Mouse (Mus musculus): ENCODE data around the gene Fry. TPM values are rescaled to one million over a fixed set of nuclear protein-coding genes. Genes with fewer than 3 reads are reported as not detected.

Fry gene
- total RNA-seq, 4 experiments from 2014 or later: 116 to 137 (median 123) TPM

- DNase-seq (ENCODE audit: low spot score): no peak
Measured at GRCm38 (mm10) chr5:150272173-150272572, 153.7 kb downstream of the Fry start.

DNA sequence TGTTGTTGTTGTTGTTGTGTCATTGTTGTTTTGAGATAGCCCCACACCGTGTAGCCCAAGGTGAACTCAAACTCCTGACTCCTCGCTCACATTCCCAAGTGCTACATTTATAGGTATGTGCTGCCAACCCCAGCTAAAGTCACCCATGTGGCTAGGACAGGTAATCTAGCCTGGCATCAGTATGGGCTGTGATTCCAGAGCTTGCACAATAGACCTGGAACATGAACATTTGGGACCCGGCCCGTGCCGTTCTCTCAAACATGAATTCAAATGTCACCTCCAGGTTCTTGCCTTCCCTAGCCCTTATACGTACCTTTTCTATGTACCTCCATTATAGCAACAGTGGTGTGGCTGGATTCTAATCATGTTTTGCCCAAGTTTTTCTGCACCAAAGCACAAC lies 156.9 kb downstream of the Fry start:
- no peak for DNase-seq (ENCODE audit: low spot score)

- DNase-seq (ENCODE audit: low spot score): peak; percentile 44
Measured at GRCm38 (mm10) chr5:150276611-150277010, 158.2 kb downstream of the Fry start.

GRCm38 (mm10) chr5:150279387-150279786 lies 160.9 kb downstream of the Fry start:
- DNase-seq (ENCODE audit: low spot score): no peak

DNA sequence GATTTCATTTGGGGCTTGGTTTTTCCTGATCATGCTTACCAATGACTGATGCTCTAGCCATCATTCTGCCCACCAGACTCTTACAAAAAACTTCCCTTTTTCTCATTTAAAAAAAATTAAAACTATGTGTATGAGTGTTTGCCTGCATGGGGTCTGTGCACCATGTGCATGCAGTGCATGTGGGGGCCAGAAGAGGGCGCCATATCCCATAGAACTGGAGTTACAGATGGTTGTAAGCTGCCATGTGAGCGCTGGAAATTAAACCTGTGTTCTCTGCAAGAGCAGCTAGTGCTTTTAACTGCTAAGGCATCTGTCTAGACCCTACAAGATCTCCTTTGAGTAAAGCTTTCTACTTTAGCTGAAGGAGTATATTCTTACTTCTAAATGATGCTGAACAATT lies 162.6 kb downstream of the Fry start:
- no peak for DNase-seq (ENCODE audit: low spot score)

- DNase-seq (ENCODE audit: low spot score): no peak
Measured at GRCm38 (mm10) chr5:150282091-150282490, 163.6 kb downstream of the Fry start.

GRCm38 (mm10) chr5:150287949-150288348 lies 169.5 kb downstream of the Fry start:
- no peak for DNase-seq (ENCODE audit: low spot score)

DNA sequence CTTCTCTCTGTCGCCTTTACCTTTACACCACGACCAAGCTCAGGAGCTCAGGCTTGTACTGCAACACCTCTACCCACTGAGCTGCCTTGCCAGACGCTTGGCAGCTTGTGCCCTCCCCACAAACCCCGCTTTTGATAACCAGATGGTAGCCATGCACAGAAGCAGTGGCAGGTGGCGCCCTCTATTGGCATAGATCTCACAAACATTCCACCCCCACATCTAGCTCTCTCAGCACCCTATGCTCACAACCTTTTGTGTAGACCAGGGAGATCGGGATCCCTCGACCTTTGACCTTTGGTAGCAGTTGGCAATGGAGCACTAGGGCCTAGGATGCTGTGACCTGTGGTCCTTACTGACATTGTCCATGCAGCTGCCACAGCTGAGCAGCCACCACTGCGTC lies 171.2 kb downstream of the Fry start:
- DNase-seq (ENCODE audit: low spot score): no peak

DNA sequence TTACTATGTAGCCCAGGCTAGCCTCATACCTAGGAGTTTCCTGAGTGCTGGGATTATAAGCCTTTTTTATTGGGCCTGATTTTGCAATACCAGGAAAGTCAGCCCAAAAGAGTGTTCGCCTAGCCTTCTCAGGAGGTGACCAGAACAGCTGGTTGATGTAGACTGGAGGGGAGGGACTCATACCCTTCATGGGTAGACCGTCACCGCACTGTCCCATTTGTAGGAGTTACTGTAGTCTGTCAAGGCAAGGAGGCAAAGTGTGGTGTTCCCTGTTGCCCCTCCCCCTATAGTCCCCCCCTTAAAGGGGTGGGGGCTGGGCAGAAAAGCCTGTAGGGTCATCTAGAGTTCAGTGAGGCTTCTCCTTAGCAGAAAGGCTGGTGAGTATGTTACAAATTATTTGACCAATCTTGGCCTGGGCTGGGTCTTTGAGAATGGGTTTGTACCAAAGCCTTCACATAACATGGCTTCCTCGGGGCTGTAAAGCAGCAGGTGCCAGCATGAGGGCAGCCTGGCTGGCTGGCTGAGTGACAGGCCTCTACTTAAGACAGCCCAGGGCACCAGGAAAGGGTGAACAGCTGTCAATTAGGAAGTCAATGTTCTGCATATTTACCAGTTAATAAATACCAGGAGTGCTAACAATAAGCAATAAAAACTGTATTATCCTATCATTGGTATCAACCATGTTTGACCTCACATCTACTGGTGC lies 172.2 kb downstream of the Fry start:
- DNase-seq (ENCODE audit: low spot score): no peak

DNA sequence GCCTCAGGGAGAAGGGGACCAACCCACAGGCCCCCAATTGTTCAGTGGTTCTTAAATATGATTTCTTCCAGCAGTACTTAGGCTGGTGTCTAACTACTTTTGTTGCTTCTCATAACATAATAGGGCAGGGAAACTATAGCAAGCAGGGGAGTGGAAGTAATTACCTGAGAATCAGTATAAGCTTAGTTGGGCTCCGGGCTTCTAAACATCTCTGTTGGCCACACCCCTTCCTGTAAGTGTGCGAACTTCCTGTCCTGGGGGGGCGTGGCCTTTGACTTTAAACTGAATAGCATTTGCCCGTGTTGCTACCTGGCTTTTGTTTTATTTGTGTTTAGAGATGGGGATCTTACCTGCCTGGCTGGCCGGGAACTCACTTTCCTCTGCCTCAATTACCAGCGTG lies 172.8 kb downstream of the Fry start:
- DNase-seq (ENCODE audit: low spot score): no peak

DNA sequence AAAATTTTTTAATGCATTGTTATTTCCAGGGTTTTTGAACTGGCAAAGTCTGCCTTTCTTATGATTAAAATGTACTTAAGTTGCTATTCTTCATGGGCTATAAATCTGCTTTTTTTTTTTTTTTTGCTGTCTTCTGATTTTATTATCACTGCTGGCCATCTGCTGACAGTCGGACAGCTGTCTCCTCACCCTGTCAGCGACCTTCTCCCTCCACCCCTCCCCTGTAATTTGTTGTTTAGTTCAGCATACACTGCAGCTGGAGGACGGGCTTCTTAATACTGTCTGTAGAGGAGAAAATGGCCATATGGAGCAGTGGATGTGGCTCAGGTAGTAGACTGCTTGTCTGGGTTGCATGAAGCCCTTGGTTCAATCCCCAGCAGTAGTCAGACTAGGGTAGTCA lies 173.7 kb downstream of the Fry start:
- no peak for DNase-seq (ENCODE audit: low spot score)

DNA sequence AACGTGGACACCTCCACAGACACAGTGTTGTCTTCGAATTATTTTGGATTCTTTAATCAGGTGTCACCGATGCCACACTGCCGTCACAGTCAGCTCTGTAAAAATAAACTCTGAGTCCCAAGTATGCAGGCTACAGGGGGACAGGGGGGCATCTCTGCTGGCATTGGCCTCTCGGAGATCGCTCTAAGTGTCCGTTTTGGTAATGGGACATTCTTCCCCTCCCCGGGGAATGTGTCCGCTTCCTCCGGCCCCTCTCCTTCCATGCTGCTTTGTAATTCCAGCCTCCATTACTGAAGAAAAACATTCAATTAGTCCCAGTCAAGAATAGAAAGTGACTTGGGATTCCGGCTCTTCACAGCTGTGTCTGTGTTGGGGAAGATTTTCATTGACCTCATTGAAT lies 175.9 kb downstream of the Fry start:
- peak; percentile 30 for DNase-seq (ENCODE audit: low spot score)

DNA sequence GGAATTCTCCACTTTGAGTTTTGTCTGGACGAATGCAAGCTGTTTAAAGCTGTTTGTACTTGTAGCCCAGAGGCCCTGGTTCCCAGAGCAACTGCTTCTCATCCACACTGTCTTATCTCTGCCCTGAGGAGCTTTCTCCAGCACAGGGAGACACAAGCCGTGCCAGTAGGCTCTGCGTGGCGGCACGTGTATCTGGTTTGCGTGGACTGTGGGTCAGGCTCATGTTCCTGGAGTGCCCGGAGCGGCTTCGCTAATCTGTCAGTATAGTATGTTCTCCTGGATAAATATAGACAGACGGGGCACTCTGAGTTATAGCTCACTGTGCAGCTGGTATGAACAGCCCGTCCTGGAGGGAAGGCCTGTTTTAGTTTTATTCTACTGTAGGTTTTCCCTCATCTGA lies 176.7 kb downstream of the Fry start:
- DNase-seq (ENCODE audit: low spot score): peak; percentile 73

DNA sequence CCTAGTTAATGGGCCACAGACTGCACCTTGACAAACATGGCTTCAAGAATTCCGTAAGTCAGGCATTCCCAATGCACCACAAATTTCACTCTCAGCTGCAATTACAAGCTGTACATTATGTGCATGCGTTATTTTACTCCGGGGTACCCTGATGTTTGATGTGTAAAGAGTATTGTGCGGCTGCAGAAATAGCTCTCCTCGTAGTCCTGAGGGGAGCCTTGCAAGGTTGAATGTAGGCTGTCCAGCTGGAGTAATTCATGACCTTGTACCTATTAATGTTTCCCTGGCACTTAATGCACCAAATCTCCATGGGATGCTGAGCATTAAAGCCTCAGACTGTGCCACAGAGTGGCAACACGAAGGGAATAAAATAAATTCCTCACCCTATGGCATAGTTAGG lies 180.5 kb downstream of the Fry start:
- DNase-seq (ENCODE audit: low spot score): no peak

DNA sequence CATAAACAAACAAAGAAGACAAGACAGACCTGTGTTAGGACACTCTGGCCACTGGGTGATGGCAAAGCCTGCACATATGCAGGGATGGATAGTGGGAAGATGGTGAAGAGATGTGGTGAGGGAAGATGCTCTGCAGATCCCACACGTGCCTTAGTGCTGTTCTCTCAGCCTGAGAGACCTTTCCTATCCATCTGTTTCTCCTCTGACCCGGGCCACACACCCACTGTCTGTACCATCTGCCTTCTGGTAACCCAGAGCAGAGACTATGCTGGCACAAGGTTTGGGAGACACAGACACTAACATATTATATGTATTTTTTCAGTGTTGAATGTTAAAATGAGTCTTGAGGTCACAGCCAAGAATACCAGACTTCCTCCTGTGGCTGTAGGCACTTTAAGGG lies 183.7 kb downstream of the Fry start:
- DNase-seq (ENCODE audit: low spot score): no peak

GRCm38 (mm10) chr5:150302996-150303395 lies 184.6 kb downstream of the Fry start:
- no peak for DNase-seq (ENCODE audit: low spot score)

GRCm38 (mm10) chr5:150306497-150306896 lies 188.1 kb downstream of the Fry start:
- no peak for DNase-seq (ENCODE audit: low spot score)

DNA sequence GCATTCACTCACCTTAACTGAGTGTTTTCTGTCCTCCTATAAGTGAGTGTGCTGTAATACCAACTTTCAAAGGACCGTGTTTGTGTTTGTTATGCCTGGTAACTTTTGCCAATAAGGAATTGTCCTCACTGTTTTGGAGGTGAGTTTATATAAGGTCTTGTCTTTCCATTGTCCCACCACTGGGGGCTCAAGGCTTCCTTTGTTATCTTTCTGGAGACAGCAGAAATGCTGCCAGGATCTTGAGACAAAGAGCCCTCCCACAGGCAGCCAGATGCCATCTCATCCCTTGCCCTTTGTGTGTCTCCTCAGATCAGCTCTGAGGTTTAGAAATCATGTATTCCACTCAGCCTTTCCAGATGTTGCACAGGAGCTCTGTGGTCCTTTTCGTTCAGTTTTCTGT lies 194.8 kb downstream of the Fry start:
- no peak for DNase-seq (ENCODE audit: low spot score)

GRCm38 (mm10) chr5:150314582-150314981 lies 196.1 kb downstream of the Fry start:
- no peak for DNase-seq (ENCODE audit: low spot score)

GRCm38 (mm10) chr5:150325411-150325810 lies 207.0 kb downstream of the Fry start:
- DNase-seq (ENCODE audit: low spot score): no peak

- no peak for DNase-seq (ENCODE audit: low spot score)
Measured at GRCm38 (mm10) chr5:150328686-150329085, 210.2 kb downstream of the Fry start.

DNA sequence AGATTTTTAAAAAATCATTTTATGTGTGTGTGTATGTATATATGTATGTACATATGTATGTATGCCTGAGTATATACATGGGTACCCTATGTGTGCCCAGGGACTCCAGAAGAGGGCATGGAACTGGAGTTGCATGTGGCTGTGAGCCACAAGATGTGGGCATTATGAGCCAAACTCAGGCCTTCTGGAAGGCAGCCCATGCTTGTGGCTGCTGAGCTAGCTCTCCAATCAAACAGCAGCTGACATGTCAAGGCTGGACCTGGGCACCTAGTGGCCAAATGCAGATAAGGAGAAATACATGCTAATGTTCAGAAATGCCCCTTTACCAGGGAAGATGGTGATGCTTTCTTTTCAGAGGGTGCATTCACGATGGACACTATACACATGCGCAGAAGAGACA lies 213.4 kb downstream of the Fry start:
- DNase-seq (ENCODE audit: low spot score): peak; percentile 24

GRCm38 (mm10) chr5:150332810-150333209 lies 214.4 kb downstream of the Fry start:
- DNase-seq (ENCODE audit: low spot score): peak; percentile 26

GRCm38 (mm10) chr5:150333328-150333731 lies 214.9 kb downstream of the Fry start:
- no peak for DNase-seq (ENCODE audit: low spot score)

Data from heart, adult 8-10 months (tissue).